Mouse (Mus musculus) heart, embryonic 14.5 days (tissue): ENCODE data around the gene Nek10. TPM values are rescaled to one million over a fixed set of nuclear protein-coding genes. Genes with fewer than 3 reads are reported as not detected.
"Not testable (repeated sequence)": the region's sequence is repeated elsewhere in the genome, so short reads cannot be mapped to it uniquely, and the experiment has no call there.

ENCODE experiments used
- ATAC-seq: fragments of 200-750 bp; cut with Nextera tagmentation; 2 replicates; pipeline ENCODE4 v1.8.0; 2017; ENCODE audit warnings: low read depth, moderate TSS enrichment; ENCODE audit not compliant: insufficient number of reproducible peaks, insufficient read depth, low FRiP score
- H3K27ac ChIP-seq, 2 experiments: fragments of 200-500 bp in 1 of 2; fragments of 300-500 bp in 1 of 2; sonication (generic) in 1 of 2; replicated peaks in 1 of 2; 2 replicates each; pipeline ENCODE4 v1.5.1; 2012 to 2014; ENCODE audit warnings: low read depth in 2 of 2, low read length in 2 of 2, control low read depth in 1 of 2, mild to moderate bottlenecking in 1 of 2, mixed read lengths in 1 of 2; ENCODE audit not compliant: control insufficient read depth in 1 of 2, insufficient read depth in 1 of 2
- H3K27me3 ChIP-seq: fragments of 300-500 bp; sonication (generic); 2 replicates; pipeline ENCODE4 v1.6.1; 2014; ENCODE audit warnings: mild to moderate bottlenecking, low read length, control low read depth; ENCODE audit not compliant: control insufficient read depth, insufficient read depth
- H3K36me3 ChIP-seq: fragments of 300-500 bp; sonication (generic); 2 replicates; pipeline ENCODE4 v1.6.1; 2014; ENCODE audit warnings: mild to moderate bottlenecking, control low read depth, low read length, mixed read lengths; ENCODE audit not compliant: control insufficient read depth, insufficient read depth
- H3K4me1 ChIP-seq, 2 experiments: fragments of 200-500 bp in 1 of 2; fragments of 300-500 bp in 1 of 2; sonication (generic) in 1 of 2; 2 replicates each; pipeline ENCODE4 v1.6.1; 2012 to 2014; ENCODE audit warnings: low read length in 2 of 2, control low read depth in 1 of 2, mixed read lengths in 1 of 2; ENCODE audit not compliant: control insufficient read depth in 2 of 2, insufficient read depth in 2 of 2
- H3K4me2 ChIP-seq: fragments of 300-500 bp; sonication (generic); 2 replicates; pipeline ENCODE4 v1.6.1; 2014; ENCODE audit warnings: mild to moderate bottlenecking, low read length
- H3K4me3 ChIP-seq, 2 experiments: fragments of 200-500 bp in 1 of 2; fragments of 300-500 bp in 1 of 2; sonication (generic) in 1 of 2; 2 replicates each; pipeline ENCODE4 v1.5.1; 2012 to 2014; ENCODE audit warnings: low read length in 2 of 2, mild to moderate bottlenecking in 2 of 2, control low read depth in 1 of 2, low read depth in 1 of 2, moderate library complexity in 1 of 2; ENCODE audit not compliant: control insufficient read depth in 1 of 2, insufficient read depth in 1 of 2
- H3K9ac ChIP-seq: fragments of 300-500 bp; sonication (generic); 2 replicates; pipeline ENCODE4 v1.6.1; 2014; ENCODE audit warnings: mild to moderate bottlenecking, low read length
- H3K9me3 ChIP-seq: fragments of 300-500 bp; sonication (generic); 2 replicates; pipeline ENCODE4 v1.6.1; 2016; ENCODE audit warnings: low read length, control low read depth; ENCODE audit not compliant: control insufficient read depth
- WGBS: fragments of 180-500 bp; shearing (Covaris S2); extraction: QIAGEN DNeasy Blood & Tissue Kit; methylation state at CpG from one replicate; pipeline ENCODE4 v1.1.7; 2014; 5-methylcytosine and 5-hydroxymethylcytosine counted together
- polyA plus RNA-seq: library from polyadenylated mRNA; unstranded; fragments of >200 nt; fragmentation: Nextera tagmentation; extraction: Ambion mirVana; gene quantifications from 2 replicates; pipeline ENCODE4 v1.2.1, GENCODE M21; 2014

Gene Nek10
- polyA plus RNA-seq, 1 experiment from 2014 or later: 0.04 TPM

DNA sequence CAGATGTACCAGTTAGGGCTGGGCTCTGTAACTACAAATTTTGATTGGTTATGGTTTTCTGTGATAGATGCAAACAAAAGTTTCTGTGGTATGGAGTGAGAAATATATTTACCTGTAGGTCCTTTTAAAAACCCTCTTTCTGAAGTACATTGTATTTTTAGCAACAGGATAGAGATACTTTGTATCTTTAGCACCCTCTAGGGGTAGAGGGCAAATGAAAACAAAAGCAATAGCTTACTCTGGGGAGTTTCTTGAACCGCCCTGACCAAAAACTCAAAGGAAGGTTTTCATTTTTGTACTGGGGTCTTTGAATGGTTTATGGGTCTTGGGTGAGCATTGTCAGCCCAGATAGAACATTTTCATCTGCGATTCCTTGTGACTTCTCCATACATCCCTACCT is 188.4 kb downstream of the Nek10 start:
- peaks cover 0 to 2% of the 10 kb centered on the region in 2 experiments; a peak in 1 of 4 replicates for H3K4me1 ChIP-seq
- no peaks in the 10 kb centered on the region for H3K36me3 ChIP-seq
- no peaks in the 10 kb centered on the region for H3K9me3 ChIP-seq
- H3K27ac ChIP-seq: no peak overlapping the region
- no peak overlapping the region for H3K9ac ChIP-seq
- H3K27me3 ChIP-seq: no peaks in the 10 kb centered on the region
- ATAC-seq: no peak
- H3K4me2 ChIP-seq: no peak overlapping the region
- 71% methylated on average over 2 of the region's 2 CpGs for WGBS
- no peak overlapping the region for H3K4me3 ChIP-seq

DNA sequence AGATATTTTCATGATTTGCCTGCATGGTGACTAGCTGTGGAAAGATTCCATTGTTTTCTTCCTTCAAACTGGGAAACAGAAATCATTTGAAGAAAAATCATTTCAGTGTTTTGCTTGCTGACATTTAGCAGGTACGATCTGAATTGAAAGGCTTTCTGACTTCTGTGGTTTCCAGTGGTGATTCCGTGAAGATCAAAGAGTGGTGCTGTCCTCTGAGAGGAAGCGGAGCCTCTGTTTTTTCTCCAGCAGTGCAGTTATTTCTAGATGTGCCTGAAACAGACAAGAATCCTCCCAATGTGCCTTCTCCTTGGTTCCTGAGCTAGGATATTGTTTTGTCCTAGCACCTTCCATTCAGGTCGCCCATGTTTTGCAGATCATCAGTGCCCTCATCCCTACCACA is 208.2 kb downstream of the Nek10 start:
- H3K4me1 ChIP-seq: no peaks in the 10 kb centered on the region
- no peak for ATAC-seq
- WGBS: 60% methylated on average over 4 of the region's 4 CpGs
- no peaks in the 10 kb centered on the region for H3K27me3 ChIP-seq
- H3K9ac ChIP-seq: no peak overlapping the region
- H3K4me2 ChIP-seq: no peak overlapping the region
- H3K4me3 ChIP-seq: no peak overlapping the region
- no peaks in the 10 kb centered on the region for H3K36me3 ChIP-seq
- no peaks in the 10 kb centered on the region for H3K9me3 ChIP-seq
- H3K27ac ChIP-seq: no peak overlapping the region

DNA sequence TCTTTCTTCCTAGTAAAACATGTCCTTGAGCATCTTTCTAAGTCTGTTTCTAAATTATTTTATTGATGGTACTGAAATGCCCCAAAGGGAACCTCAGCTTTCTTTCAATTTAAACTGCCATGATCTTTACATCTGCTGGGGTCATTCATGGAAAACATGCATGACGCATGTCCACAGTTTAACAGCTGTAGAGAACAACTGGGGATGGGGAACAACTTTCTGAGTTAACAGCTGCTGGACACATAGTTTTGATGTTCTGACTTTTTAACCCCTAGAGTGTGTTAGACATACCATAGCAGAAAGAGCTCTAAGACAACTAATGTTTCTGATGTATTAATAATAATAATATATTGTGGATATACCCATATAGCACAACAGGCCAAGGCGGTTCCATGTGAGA is 211.6 kb downstream of the Nek10 start:
- no peak overlapping the region for H3K9ac ChIP-seq
- no peaks in the 10 kb centered on the region for H3K36me3 ChIP-seq
- no peaks in the 10 kb centered on the region for H3K27me3 ChIP-seq
- H3K4me1 ChIP-seq: no peaks in the 10 kb centered on the region
- H3K4me2 ChIP-seq: no peak overlapping the region
- no peak for ATAC-seq
- no peak overlapping the region for H3K4me3 ChIP-seq
- H3K9me3 ChIP-seq: no peaks in the 10 kb centered on the region
- H3K27ac ChIP-seq: no peak overlapping the region
- 81% methylated on average over 2 of the region's 2 CpGs for whole genome bisulfite sequencing

DNA sequence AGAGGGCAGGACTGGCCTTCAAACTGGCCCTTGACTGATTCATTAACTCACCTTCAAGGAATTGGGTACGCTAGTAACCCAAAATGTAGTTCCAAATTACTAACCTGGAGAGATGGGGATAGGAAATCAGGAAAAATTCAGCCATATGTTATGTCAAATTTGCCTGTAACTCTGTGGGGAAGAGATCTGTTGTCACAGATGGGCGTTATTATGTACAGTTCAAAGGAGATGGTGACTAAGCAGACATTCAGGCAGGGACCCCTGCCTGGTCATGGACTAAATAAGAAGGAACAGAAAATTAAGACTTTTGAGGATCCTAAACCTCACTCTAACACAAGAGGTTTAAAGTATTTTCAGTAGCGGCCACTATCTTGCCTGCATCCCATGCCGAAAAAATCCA is 227.4 kb downstream of the Nek10 start:
- not testable (repeated sequence) for H3K27me3 ChIP-seq, H3K9me3 ChIP-seq, H3K4me1 ChIP-seq, H3K27ac ChIP-seq, H3K4me2 ChIP-seq, H3K9ac ChIP-seq, H3K4me3 ChIP-seq, ATAC-seq, H3K36me3 ChIP-seq
- 82% methylated on average over 4 of the region's 4 CpGs for WGBS

DNA sequence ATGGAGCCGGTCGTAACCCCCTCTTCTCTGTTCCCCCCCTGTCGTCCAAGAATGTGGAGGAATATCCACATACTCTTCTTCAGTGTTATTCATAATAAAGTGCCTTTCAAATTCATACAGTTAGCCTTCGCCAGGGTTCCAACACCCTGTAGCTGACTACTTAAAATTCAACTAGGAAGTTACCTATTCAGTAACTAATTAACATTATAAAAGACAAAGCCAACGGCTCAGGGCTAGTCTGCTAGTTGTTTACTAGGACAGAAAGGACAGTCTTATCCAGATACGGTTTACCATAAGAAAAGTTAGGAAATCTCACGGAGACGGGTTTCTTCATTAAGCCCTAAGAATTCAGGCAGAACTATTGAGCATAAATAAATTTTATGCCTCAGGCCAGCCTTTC is 231.4 kb downstream of the Nek10 start:
- H3K4me3 ChIP-seq, ATAC-seq, H3K27me3 ChIP-seq, H3K9me3 ChIP-seq, H3K27ac ChIP-seq, H3K4me1 ChIP-seq, H3K9ac ChIP-seq, H3K36me3 ChIP-seq, H3K4me2 ChIP-seq: not testable (repeated sequence)
- WGBS: 88% methylated on average over 8 of the region's 8 CpGs

DNA sequence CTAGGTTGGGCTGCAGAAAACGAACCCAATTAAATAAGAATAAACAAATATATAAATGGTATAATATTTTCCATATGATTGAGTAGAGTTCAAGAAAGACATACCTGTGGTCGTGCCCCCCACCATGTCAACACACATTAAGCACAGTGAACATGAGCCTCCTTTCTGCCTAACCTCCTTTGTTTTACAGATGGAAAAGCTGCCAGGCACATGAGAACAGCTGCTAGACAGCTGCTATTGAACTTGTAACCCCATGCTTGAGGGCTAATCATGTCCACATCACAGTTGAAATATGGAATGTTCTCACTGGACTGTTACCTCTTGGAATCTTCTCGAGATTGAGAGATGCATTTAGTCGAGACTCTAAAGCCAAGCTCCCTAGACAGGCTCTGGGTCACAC is 245.0 kb downstream of the Nek10 start:
- no peak for ATAC-seq
- WGBS: 67% methylated on average over 4 of the region's 4 CpGs
- H3K9ac ChIP-seq: no peak overlapping the region
- H3K36me3 ChIP-seq: no peaks in the 10 kb centered on the region
- no peak overlapping the region for H3K4me2 ChIP-seq
- no peaks in the 10 kb centered on the region for H3K4me1 ChIP-seq
- no peak overlapping the region for H3K27ac ChIP-seq
- no peaks in the 10 kb centered on the region for H3K9me3 ChIP-seq
- no peaks in the 10 kb centered on the region for H3K27me3 ChIP-seq
- H3K4me3 ChIP-seq: no peak overlapping the region

DNA sequence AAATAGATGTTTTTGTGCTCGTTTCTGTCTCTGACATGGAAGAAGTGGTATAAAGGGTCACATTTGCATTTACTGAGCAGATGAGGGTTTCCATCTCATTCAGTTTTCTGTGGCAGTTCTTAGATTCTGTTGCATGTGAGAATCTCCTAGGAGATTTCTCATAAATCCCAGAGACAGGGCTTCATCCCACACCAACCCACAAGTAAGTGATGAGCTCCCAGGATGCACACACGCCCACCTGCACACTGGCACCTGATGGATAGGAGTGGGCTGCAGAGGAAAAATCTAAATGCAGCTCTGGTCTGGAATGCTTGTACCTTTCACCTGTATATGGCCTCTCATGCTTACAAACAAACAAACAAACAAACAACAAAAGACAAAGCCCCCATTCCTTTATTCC is 258.3 kb downstream of the Nek10 start:
- 64% methylated on average over 2 of the region's 2 CpGs for WGBS
- H3K27me3 ChIP-seq: no peaks in the 10 kb centered on the region

More for the DNA sequence above, 258.3 kb downstream of the Nek10 start:
- H3K9me3 ChIP-seq: no peaks in the 10 kb centered on the region
- no peak overlapping the region for H3K27ac ChIP-seq
- H3K4me3 ChIP-seq: no peak overlapping the region
- ATAC-seq: no peak
- H3K4me2 ChIP-seq: no peak overlapping the region
- H3K9ac ChIP-seq: no peak overlapping the region
- H3K36me3 ChIP-seq: no peaks in the 10 kb centered on the region
- peaks cover 3 to 5% of the 10 kb centered on the region in 2 experiments; a peak in 2 of 4 replicates for H3K4me1 ChIP-seq
